31 mouse cellular contexts compared by ENCODE assay signal in genomic region chr16:8678676-8679075, GRCm38 (mm10). TPM values are rescaled to one million over a fixed set of nuclear protein-coding genes. Genes with fewer than 3 reads are reported as not detected.
DNase-seq lines count a peak whose midpoint lies in the region; ATAC-seq and TF ChIP-seq lines count a peak whose summit lies in the region.
"Had no signal": no experiment of that assay in that cellular context is flagged by ENCODE, and none has a peak within 500 bp of the region (broad histone marks: within the 10 kb centered on the region; RNA-seq: fewer than 3 reads in every experiment).

No protein-coding gene starts in this region.

- DNase-seq in stomach, postnatal 0 days (ENCODE audit: low spot score): no peak
- DNase-seq in midbrain, embryonic 10.5 days (ENCODE audit: low spot score): no peak
- no peak for DNase-seq in cerebellum, adult 9-11 months
- no peak for DNase-seq in right cerebral cortex, adult 18-20 months
- DNase-seq: cerebellum, adult 9-10 months; forebrain, postnatal 0 days; gastrocnemius, postnatal 36 days; heart, adult 2 months; kidney, adult 11 months; lung, postnatal 4 days; right cerebral cortex, postnatal 25 days; thymus, postnatal 25 days had no signal

- TF ChIP-seq EP300 in stomach, postnatal 0 days (optimal IDR thresholded peaks at IDR 0.05): no peak

- H3K4me1 ChIP-seq in stomach, embryonic 16.5 days (ENCODE audit: control insufficient read depth, insufficient read depth, low read length): peaks cover 4% of the 10 kb centered on the region
- H3K4me1 ChIP-seq in stomach, postnatal 0 days (replicated peaks; ENCODE audit: control insufficient read depth, insufficient read depth): no peaks in the 10 kb centered on the region
- H3K4me1 ChIP-seq in liver, embryonic 12.5 days: peaks cover 75% of the 10 kb centered on the region
- H3K4me1 ChIP-seq in midbrain, embryonic 10.5 days: 0 out of 2 replicates have a peak, but pooled peaks cover 4% of the 10 kb centered on the region
- H3K4me1 ChIP-seq: embryonic facial prominence, embryonic 10.5 days; hindbrain, embryonic 13.5 days; lung, embryonic 15.5 days; neural tube, embryonic 15.5 days had no signal

- 0 out of 2 replicates have a peak overlapping the region, but pooled peaks have one; percentile 2 for H3K9ac ChIP-seq in stomach, embryonic 16.5 days (ENCODE audit: low read length)
- H3K9ac ChIP-seq in stomach, postnatal 0 days (ENCODE audit: low read length): no peak overlapping the region
- peak overlapping the region; percentile 50 for H3K9ac ChIP-seq in liver, embryonic 12.5 days
- H3K9ac ChIP-seq: forebrain, postnatal 0 days; heart, embryonic 13.5 days; hindbrain, embryonic 13.5 days; lung, embryonic 15.5 days; midbrain, embryonic 12.5 days; neural tube, embryonic 15.5 days had no signal

- H3K4me3 ChIP-seq in stomach, embryonic 16.5 days (replicated peaks; ENCODE audit: low read length): no peak overlapping the region
- no peak overlapping the region for H3K4me3 ChIP-seq in stomach, postnatal 0 days (ENCODE audit: low read depth, low read length)
- H3K4me3 ChIP-seq in liver, embryonic 12.5 days: no peak overlapping the region
- H3K4me3 ChIP-seq in midbrain, embryonic 10.5 days: no peak overlapping the region
- H3K4me3 ChIP-seq: embryonic facial prominence, embryonic 10.5 days; heart, adult 2 months; heart, embryonic 13.5 days; hindbrain, embryonic 13.5 days; left cerebral cortex, adult 2 months; lung, embryonic 15.5 days; midbrain, embryonic 12.5 days; neural tube, embryonic 15.5 days had no signal

- H3K9me3 ChIP-seq in stomach, embryonic 16.5 days (replicated peaks; ENCODE audit: control insufficient read depth, low read length): no peaks in the 10 kb centered on the region
- H3K9me3 ChIP-seq in stomach, postnatal 0 days (ENCODE audit: control insufficient read depth, low read length): no peaks in the 10 kb centered on the region
- no peaks in the 10 kb centered on the region for H3K9me3 ChIP-seq in liver, embryonic 12.5 days (replicated peaks)
- no peaks in the 10 kb centered on the region for H3K9me3 ChIP-seq in midbrain, embryonic 10.5 days (replicated peaks)
- H3K9me3 ChIP-seq: embryonic facial prominence, embryonic 10.5 days; heart, embryonic 13.5 days; hindbrain, embryonic 13.5 days; lung, embryonic 15.5 days; midbrain, embryonic 12.5 days; neural tube, embryonic 15.5 days had no signal

- no peak for ATAC-seq in stomach, embryonic 16.5 days (ENCODE audit: insufficient read depth, low FRiP score)
- no peak for ATAC-seq in stomach, postnatal 0 days (ENCODE audit: low FRiP score, low TSS enrichment)
- peak; percentile 38; the same call in 1 of the 2 replicates for ATAC-seq in liver, embryonic 12.5 days
- ATAC-seq in megakaryocyte progenitor cell, adult 5-6 weeks (replicated peaks; ENCODE audit: poor library complexity): peak; percentile 52
- ATAC-seq in activated CD4-positive, CD25-positive, alpha-beta regulatory T cell, adult 4 months: no peak
- ATAC-seq: forebrain, postnatal 0 days; Patski had no signal

- no peak overlapping the region for H3K27ac ChIP-seq in stomach, embryonic 16.5 days (ENCODE audit: low read length)
- H3K27ac ChIP-seq in stomach, postnatal 0 days (replicated peaks): no peak overlapping the region
- H3K27ac ChIP-seq in liver, embryonic 12.5 days: peak overlapping the region; percentile 73
- no peak overlapping the region for H3K27ac ChIP-seq in midbrain, embryonic 10.5 days (replicated peaks)
- H3K27ac ChIP-seq: embryonic facial prominence, embryonic 10.5 days; heart, adult 2 months; heart, embryonic 13.5 days; hindbrain, embryonic 13.5 days; left cerebral cortex, adult 2 months; lung, embryonic 15.5 days; midbrain, embryonic 12.5 days; neural tube, embryonic 15.5 days had no signal

- H3K36me3 ChIP-seq in stomach, embryonic 16.5 days (ENCODE audit: control insufficient read depth, insufficient read depth, low read length): no peaks in the 10 kb centered on the region
- H3K36me3 ChIP-seq in stomach, postnatal 0 days (ENCODE audit: control insufficient read depth, insufficient read depth, low read length): no peaks in the 10 kb centered on the region
- H3K36me3 ChIP-seq in liver, embryonic 12.5 days: peaks cover 7% of the 10 kb centered on the region
- H3K36me3 ChIP-seq in midbrain, embryonic 10.5 days: 0 out of 2 replicates have a peak, but pooled peaks cover 2% of the 10 kb centered on the region
- H3K36me3 ChIP-seq: heart, embryonic 13.5 days; lung, embryonic 15.5 days; midbrain, embryonic 12.5 days; neural tube, embryonic 15.5 days had no signal

- H3K27me3 ChIP-seq in stomach, embryonic 16.5 days (ENCODE audit: control insufficient read depth, insufficient read depth, low read length): no peaks in the 10 kb centered on the region
- H3K27me3 ChIP-seq in stomach, postnatal 0 days (ENCODE audit: control insufficient read depth, insufficient read depth, low read length): no peaks in the 10 kb centered on the region
- no peaks in the 10 kb centered on the region for H3K27me3 ChIP-seq in liver, embryonic 12.5 days (replicated peaks)
- H3K27me3 ChIP-seq in midbrain, embryonic 10.5 days (ENCODE audit: low read depth, poor library complexity, severe bottlenecking): peaks cover 7% of the 10 kb centered on the region
- H3K27me3 ChIP-seq: lung, embryonic 15.5 days; neural tube, embryonic 15.5 days; Patski had no signal

- WGBS in stomach, embryonic 16.5 days: 71% methylated on average over 4 of the region's 4 CpGs
- WGBS in stomach, postnatal 0 days: 55% methylated on average over 4 of the region's 4 CpGs
- WGBS in liver, embryonic 12.5 days (ENCODE audit: insufficient replicate concordance): 60% methylated on average over 4 of the region's 4 CpGs
- 87% methylated on average over 4 of the region's 4 CpGs for WGBS in midbrain, embryonic 10.5 days

- no peak overlapping the region for H3K4me2 ChIP-seq in stomach, embryonic 16.5 days (ENCODE audit: low read depth, low read length)
- H3K4me2 ChIP-seq in stomach, postnatal 0 days (replicated peaks; ENCODE audit: low read depth): no peak overlapping the region
- peak overlapping the region; percentile 18; the same call in 1 of the 2 replicates for H3K4me2 ChIP-seq in liver, embryonic 12.5 days
- H3K4me2 ChIP-seq: heart, embryonic 13.5 days; hindbrain, embryonic 13.5 days; lung, embryonic 15.5 days; midbrain, embryonic 12.5 days; neural tube, embryonic 15.5 days had no signal

- TF ChIP-seq CTCF in stomach, postnatal 0 days (IDR thresholded peaks at IDR 0.05; ENCODE audit: low read depth): no peak

RNA-seq across cellular contexts. Expression of gene Gm5767, which starts 1.9 kb away (rescaled TPM):
- not detected in 2 replicates for polyA plus RNA-seq in stomach, embryonic 16.5 days (2015; fragmentation: Nextera tagmentation; extraction: Ambion mirVana)
- not detected in 2 replicates for polyA plus RNA-seq in stomach, postnatal 0 days (2015; fragmentation: Nextera tagmentation; extraction: Ambion mirVana)
- polyA plus RNA-seq in liver, embryonic 12.5 days (2016; fragmentation: Nextera tagmentation; extraction: Ambion mirVana): not detected in 2 replicates
- total RNA-seq in megakaryocyte progenitor cell, adult 5-6 weeks (2015): not detected in 2 replicates
- not detected in 2 replicates for total RNA-seq in megakaryocyte progenitor cell, adult 5-6 weeks (2017)
- not detected in 2 replicates for polyA plus RNA-seq in midbrain, embryonic 10.5 days (2016; fragmentation: Nextera tagmentation; extraction: Ambion mirVana)
- not detected for polyA plus RNA-seq in activated CD4-positive, CD25-positive, alpha-beta regulatory T cell, adult 4 months (2017; shearing (Covaris generic))
- total RNA-seq: adrenal gland, adult 2 months; forebrain, postnatal 0 days; gastrocnemius, postnatal 36 days; heart, adult 2 months; heart, postnatal 25 days; layer of hippocampus, postnatal 10 days; left cerebral cortex, adult 2 months; left cerebral cortex, postnatal 36 days had no signal
- polyA plus RNA-seq: cortical plate, adult 2 months; embryonic facial prominence, embryonic 10.5 days; forebrain, embryonic 11.5 days; forebrain, postnatal 0 days; heart, embryonic 13.5 days; hindbrain, embryonic 13.5 days; kidney, embryonic 16.5 days; lung, embryonic 15.5 days; midbrain, embryonic 12.5 days; neural tube, embryonic 15.5 days; Patski had no signal

RNA-seq across cellular contexts. Expression of gene Carhsp1, which starts 6.7 kb away (rescaled TPM):
- 89.9 and 92.1 TPM in 2 replicates for polyA plus RNA-seq in stomach, embryonic 16.5 days (2015; fragmentation: Nextera tagmentation; extraction: Ambion mirVana)
- 53.1 and 53.8 TPM in 2 replicates for polyA plus RNA-seq in stomach, postnatal 0 days (2015; fragmentation: Nextera tagmentation; extraction: Ambion mirVana)
- 55.7 and 56.5 TPM in 2 replicates for polyA plus RNA-seq in liver, embryonic 12.5 days (2016; fragmentation: Nextera tagmentation; extraction: Ambion mirVana)
- total RNA-seq in megakaryocyte progenitor cell, adult 5-6 weeks (2015): 4.5 and 5.8 TPM in 2 replicates
- total RNA-seq in megakaryocyte progenitor cell, adult 5-6 weeks (2017): 6.0 and 7.9 TPM in 2 replicates
- polyA plus RNA-seq in midbrain, embryonic 10.5 days (2016; fragmentation: Nextera tagmentation; extraction: Ambion mirVana): 197 and 253 TPM in 2 replicates
- polyA plus RNA-seq in activated CD4-positive, CD25-positive, alpha-beta regulatory T cell, adult 4 months (2017; shearing (Covaris generic)): 10 to 100 TPM; 25.6 to 32.1 TPM

RNA-seq across cellular contexts. Expression of gene Tmem186, which starts 41.2 kb away (rescaled TPM):
- 19.7 and 20.3 TPM in 2 replicates for polyA plus RNA-seq in stomach, embryonic 16.5 days (2015; fragmentation: Nextera tagmentation; extraction: Ambion mirVana)
- 11.1 and 11.8 TPM in 2 replicates for polyA plus RNA-seq in stomach, postnatal 0 days (2015; fragmentation: Nextera tagmentation; extraction: Ambion mirVana)
- polyA plus RNA-seq in liver, embryonic 12.5 days (2016; fragmentation: Nextera tagmentation; extraction: Ambion mirVana): 12.9 and 14.2 TPM in 2 replicates
- 6.7 and 8.0 TPM in 2 replicates for total RNA-seq in megakaryocyte progenitor cell, adult 5-6 weeks (2015)
- 13.5 and 17.0 TPM in 2 replicates for total RNA-seq in megakaryocyte progenitor cell, adult 5-6 weeks (2017)
- 25.7 and 27.9 TPM in 2 replicates for polyA plus RNA-seq in midbrain, embryonic 10.5 days (2016; fragmentation: Nextera tagmentation; extraction: Ambion mirVana)
- 10 to 100 TPM; 12.0 to 12.2 TPM for polyA plus RNA-seq in activated CD4-positive, CD25-positive, alpha-beta regulatory T cell, adult 4 months (2017; shearing (Covaris generic))

RNA-seq across cellular contexts. Expression of gene Pmm2, which starts 41.2 kb away (rescaled TPM):
- 63.4 and 72.6 TPM in 2 replicates for polyA plus RNA-seq in stomach, embryonic 16.5 days (2015; fragmentation: Nextera tagmentation; extraction: Ambion mirVana)
- 74.2 and 74.9 TPM in 2 replicates for polyA plus RNA-seq in stomach, postnatal 0 days (2015; fragmentation: Nextera tagmentation; extraction: Ambion mirVana)
- 41.6 and 42.4 TPM in 2 replicates for polyA plus RNA-seq in liver, embryonic 12.5 days (2016; fragmentation: Nextera tagmentation; extraction: Ambion mirVana)
- total RNA-seq in megakaryocyte progenitor cell, adult 5-6 weeks (2015): 42.9 and 46.5 TPM in 2 replicates
- total RNA-seq in megakaryocyte progenitor cell, adult 5-6 weeks (2017): 49.1 and 50.9 TPM in 2 replicates
- 50.5 and 51.9 TPM in 2 replicates for polyA plus RNA-seq in midbrain, embryonic 10.5 days (2016; fragmentation: Nextera tagmentation; extraction: Ambion mirVana)
- 100 to 1,000 TPM in 1 of 2 experiments, 10 to 100 TPM in 1; 95.0 to 108 TPM for polyA plus RNA-seq in activated CD4-positive, CD25-positive, alpha-beta regulatory T cell, adult 4 months (2017; shearing (Covaris generic))

Comparison
In these comparisons a context has a peak if more than half of its experiments do, and no peak if none do; other contexts are left out.
1. ATAC-seq: peak in liver, embryonic 12.5 days (single experiment) and megakaryocyte progenitor cell, adult 5-6 weeks (single experiment); none in stomach, embryonic 16.5 days (single experiment), stomach, postnatal 0 days (single experiment) and activated CD4-positive, CD25-positive, alpha-beta regulatory T cell, adult 4 months (single experiment).